Mouse (Mus musculus) megakaryocyte, embryonic 14.5 days (primary cell): Measurements from ENCODE around the gene Phactr3. TPM values are rescaled to one million over a fixed set of nuclear protein-coding genes. Genes with fewer than 3 reads are reported as not detected.

ENCODE experiments used
- H3K27me3 ChIP-seq: replicated peaks from 2 replicates; pipeline ENCODE3; 2012; ENCODE audit warnings: inconsistent platforms
- H3K36me3 ChIP-seq: replicated peaks from 2 replicates; pipeline ENCODE3; 2012; ENCODE audit warnings: low read length, inconsistent platforms, mixed read lengths
- H3K4me1 ChIP-seq: 2 replicates; pipeline ENCODE4 v1.6.1; 2012; ENCODE audit warnings: inconsistent platforms
- H3K4me3 ChIP-seq: replicated peaks from 2 replicates; pipeline ENCODE3; 2012; ENCODE audit warnings: moderate library complexity, mild to moderate bottlenecking, inconsistent platforms
- H3K9me3 ChIP-seq: 2 replicates; pipeline ENCODE4 v1.6.1; 2012; ENCODE audit warnings: inconsistent platforms
- FLI1 ChIP-seq: IDR thresholded peaks from 2 replicates; pipeline ENCODE4 v1.6.1; 2012; ENCODE audit warnings: low read length, inconsistent platforms, mixed read lengths
- GATA1 ChIP-seq: IDR thresholded peaks from 3 replicates; pipeline ENCODE4 v1.6.1; 2012; ENCODE audit warnings: mixed read lengths, low read length, inconsistent platforms, borderline replicate concordance
- polyA plus RNA-seq: library from polyadenylated mRNA; stranded (reverse); fragments of >175 nt; gene quantifications from 2 replicates; pipeline ENCODE4 v1.2.3, GENCODE M21; 2012; ENCODE audit warnings: low replicate concordance; ENCODE audit not compliant: insufficient read depth

Phactr3 gene
- polyA plus RNA-seq, 1 experiment: 1.2 TPM

DNA sequence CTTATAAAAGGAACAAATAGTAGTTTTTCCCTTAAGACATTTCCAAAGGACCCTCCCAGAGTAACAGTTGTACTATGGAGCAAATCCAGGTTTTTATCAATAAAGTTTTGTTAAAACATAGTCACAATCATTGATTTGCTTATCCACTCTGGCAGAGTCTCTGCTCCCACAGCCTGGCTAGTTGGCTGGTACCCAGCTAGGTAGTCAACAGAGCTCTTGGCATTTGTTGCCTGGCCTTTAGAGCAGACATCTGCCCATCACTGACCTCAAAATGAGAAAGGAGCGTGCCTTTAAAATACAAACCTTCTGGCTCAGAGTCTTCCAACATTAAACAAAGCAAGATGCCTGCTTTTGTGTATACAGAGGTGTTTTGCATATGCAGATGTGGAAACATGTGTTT lies 126.1 kb downstream of the Phactr3 start:
- no peak overlapping the region for H3K4me3 ChIP-seq
- no peaks in the 10 kb centered on the region for H3K36me3 ChIP-seq
- TF ChIP-seq GATA1 (no peak), FLI1 (no peak)
- H3K4me1 ChIP-seq: peaks cover 50% of the 10 kb centered on the region
- peaks cover 32% of the 10 kb centered on the region for H3K27me3 ChIP-seq
- no peaks in the 10 kb centered on the region for H3K9me3 ChIP-seq

DNA sequence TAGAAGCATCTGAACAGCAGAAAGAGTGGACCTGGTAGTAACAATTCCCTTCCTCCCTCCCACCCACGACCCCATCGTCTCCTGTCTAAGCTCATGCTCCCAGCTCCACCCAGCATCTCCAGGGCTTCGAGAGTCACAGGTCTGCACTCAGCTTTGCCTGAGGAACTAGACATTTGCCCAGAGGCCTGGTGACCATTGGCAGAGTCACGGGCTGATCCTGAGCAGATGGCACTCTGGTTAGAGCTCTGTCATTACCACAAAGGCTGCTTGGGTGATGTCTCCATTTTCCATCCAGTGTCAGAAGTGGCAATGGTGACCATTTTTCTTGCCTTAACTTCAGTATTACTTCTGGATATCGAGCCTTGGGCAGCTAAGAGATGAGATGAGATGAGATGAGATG lies 127.1 kb downstream of the Phactr3 start:
- H3K4me1 ChIP-seq: peaks cover 45% of the 10 kb centered on the region
- H3K27me3 ChIP-seq: peaks cover 35% of the 10 kb centered on the region
- no peaks in the 10 kb centered on the region for H3K9me3 ChIP-seq
- H3K36me3 ChIP-seq: no peaks in the 10 kb centered on the region
- TF ChIP-seq GATA1: no peak
- no peak for TF ChIP-seq FLI1
- H3K4me3 ChIP-seq: no peak overlapping the region

GRCm38 (mm10) chr2:178246767-178247166 lies 128.0 kb downstream of the Phactr3 start:
- Histone ChIP-seq H3K4me1 (peaks cover 45% of the 10 kb centered on the region), H3K36me3 (no peaks in the 10 kb centered on the region), H3K27me3 (peaks cover 41% of the 10 kb centered on the region), H3K4me3 (no peak overlapping the region), H3K9me3 (no peaks in the 10 kb centered on the region)
- no peak for TF ChIP-seq GATA1
- TF ChIP-seq FLI1: no peak

DNA sequence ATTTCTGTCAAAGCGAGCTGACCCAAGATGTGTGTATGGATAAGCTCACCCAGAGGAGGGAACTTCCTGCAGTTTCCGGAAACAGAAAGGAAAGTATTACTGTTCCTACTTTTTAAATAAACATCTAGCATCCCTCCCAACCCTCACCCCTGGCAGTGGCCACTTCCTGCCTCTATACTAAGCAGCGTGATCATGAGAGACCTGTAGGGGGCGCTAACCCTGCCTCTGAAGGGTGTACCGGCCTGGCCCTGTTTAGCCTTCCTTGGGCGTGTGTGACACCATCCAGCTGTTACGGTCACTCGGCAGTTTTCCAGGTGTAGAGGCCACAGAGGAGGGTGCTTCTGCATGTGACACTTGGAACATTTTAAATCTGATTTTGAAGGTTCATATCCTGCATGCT lies 128.5 kb downstream of the Phactr3 start:
- Histone ChIP-seq H3K36me3 (no peaks in the 10 kb centered on the region), H3K4me1 (peaks cover 46% of the 10 kb centered on the region), H3K27me3 (peaks cover 44% of the 10 kb centered on the region), H3K9me3 (no peaks in the 10 kb centered on the region), H3K4me3 (no peak overlapping the region)
- TF ChIP-seq GATA1: no peak

DNA sequence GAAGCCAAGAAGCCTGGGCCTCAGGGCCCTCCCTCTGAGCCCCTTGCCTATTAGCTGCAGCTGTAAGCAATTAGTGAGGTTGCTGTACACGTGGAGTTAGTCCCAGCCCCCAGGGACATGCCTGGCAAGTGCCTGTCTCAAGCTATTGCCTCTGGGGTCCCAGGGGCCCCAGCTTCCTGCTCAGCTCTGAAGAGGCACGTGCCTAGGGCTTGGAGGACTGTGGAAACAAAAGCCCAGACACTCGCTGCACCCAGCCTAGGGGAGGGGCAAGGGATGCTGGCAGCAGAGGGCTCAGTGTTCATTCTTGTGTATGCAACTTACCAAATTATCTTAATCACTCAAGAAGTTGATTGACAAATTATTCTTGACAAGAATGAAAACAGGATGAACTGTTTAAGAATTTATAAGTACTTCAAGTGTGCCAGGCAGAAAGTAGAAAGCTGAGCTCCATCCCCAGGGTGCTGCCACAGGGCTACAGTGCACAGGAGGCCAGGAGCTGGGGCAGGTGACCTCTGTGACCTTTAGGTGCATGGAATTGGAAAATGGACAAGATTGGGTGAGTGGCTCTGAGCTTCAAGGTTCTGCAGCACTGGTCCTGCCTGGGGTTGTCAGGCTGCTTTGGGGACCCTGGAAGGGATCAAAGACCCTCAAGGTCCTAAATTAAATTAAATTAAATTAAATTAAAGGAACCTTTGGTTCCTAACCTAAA lies 138.5 kb downstream of the Phactr3 start:
- Histone ChIP-seq H3K9me3 (no peaks in the 10 kb centered on the region), H3K36me3 (no peaks in the 10 kb centered on the region), H3K27me3 (peaks cover 53% of the 10 kb centered on the region), H3K4me3 (no peak overlapping the region), H3K4me1 (peaks cover 38% of the 10 kb centered on the region)
- TF ChIP-seq FLI1 (no peak), GATA1 (no peak)

- Histone ChIP-seq H3K27me3 (peaks cover 47% of the 10 kb centered on the region), H3K36me3 (no peaks in the 10 kb centered on the region), H3K4me1 (peaks cover 33% of the 10 kb centered on the region), H3K9me3 (no peaks in the 10 kb centered on the region), H3K4me3 (no peak overlapping the region)
- TF ChIP-seq FLI1 (no peak), GATA1 (no peak)
Measured at GRCm38 (mm10) chr2:178257986-178258555, 139.3 kb downstream of the Phactr3 start.

DNA sequence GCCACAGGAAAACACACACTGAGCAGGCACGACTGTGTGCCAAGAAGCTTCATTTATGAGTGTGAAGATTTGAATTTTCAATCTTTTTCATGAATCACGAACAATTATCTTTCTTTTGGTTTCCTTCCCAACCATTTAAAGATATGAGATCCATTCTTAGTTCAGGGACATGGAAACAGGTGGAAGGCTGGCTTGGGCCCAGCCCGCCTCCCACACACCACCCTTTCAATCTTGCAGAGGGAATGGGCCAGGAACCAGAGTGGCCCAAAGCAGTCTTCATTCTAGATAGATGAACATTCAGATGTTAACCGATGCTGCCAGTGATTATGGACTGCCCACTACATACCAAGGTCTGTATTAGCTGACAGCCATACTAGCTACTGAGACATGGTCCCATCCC lies 144.3 kb downstream of the Phactr3 start:
- Histone ChIP-seq H3K4me1 (peaks cover 42% of the 10 kb centered on the region), H3K27me3 (peaks cover 30% of the 10 kb centered on the region)

DNA sequence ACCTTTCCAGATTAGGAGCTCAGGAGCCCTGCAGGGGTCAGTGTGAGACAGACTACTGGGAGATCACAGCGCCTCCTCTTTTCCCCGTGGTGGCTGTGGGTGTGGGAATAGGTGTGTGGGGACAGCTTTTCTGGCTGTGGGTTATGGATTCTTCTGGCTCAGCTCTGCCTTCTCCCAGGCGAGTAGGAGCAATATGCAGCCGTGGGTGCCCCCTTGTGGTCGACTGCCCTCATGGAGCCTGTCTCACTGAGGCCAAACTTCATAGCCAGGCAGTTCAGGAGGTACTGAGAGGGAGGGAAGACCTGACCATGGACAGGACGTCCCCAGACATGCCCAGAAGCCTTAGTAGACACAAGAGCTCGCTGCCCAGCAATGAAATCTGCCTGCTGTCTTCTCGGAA lies 145.6 kb downstream of the Phactr3 start:
- Histone ChIP-seq H3K4me3 (no peak overlapping the region), H3K36me3 (no peaks in the 10 kb centered on the region), H3K4me1 (peaks cover 42% of the 10 kb centered on the region), H3K27me3 (peaks cover 22% of the 10 kb centered on the region), H3K9me3 (no peaks in the 10 kb centered on the region)
- TF ChIP-seq FLI1: no peak
- TF ChIP-seq GATA1: no peak

More for the DNA sequence above, 144.3 kb downstream of the Phactr3 start:
- H3K36me3 ChIP-seq: no peaks in the 10 kb centered on the region
- H3K4me3 ChIP-seq: no peak overlapping the region
- H3K9me3 ChIP-seq: no peaks in the 10 kb centered on the region
- TF ChIP-seq GATA1: no peak
- TF ChIP-seq FLI1: no peak

GRCm38 (mm10) chr2:178265454-178265853 lies 146.7 kb downstream of the Phactr3 start:
- peaks cover 32% of the 10 kb centered on the region for H3K4me1 ChIP-seq
- H3K4me3 ChIP-seq: no peak overlapping the region
- TF ChIP-seq FLI1 (no peak), GATA1 (no peak)
- no peaks in the 10 kb centered on the region for H3K9me3 ChIP-seq
- no peaks in the 10 kb centered on the region for H3K36me3 ChIP-seq
- peaks cover 22% of the 10 kb centered on the region for H3K27me3 ChIP-seq

DNA sequence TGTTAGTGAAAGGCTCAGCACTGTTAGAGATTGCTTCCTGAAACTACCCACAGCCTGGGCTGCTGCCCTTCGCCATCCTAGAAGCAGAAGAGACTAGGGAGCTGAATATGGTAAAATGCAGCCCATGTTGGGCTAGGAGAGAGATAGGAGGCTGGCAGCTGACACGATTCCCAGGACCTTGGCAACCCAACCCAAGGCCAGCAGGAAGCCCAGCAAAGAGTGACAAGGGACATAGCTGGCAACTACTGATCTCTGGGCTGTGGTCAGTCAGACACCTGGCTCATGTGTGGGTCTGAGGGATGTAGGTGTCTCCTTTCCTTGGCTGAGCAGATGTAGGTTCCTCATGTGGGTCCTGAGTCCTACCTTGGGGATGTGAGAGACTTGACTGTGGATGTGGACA lies 152.0 kb downstream of the Phactr3 start:
- Histone ChIP-seq H3K36me3 (no peaks in the 10 kb centered on the region), H3K27me3 (peaks cover 15% of the 10 kb centered on the region), H3K4me1 (peaks cover 7% of the 10 kb centered on the region; the same call in 1 of the 2 replicates), H3K9me3 (no peaks in the 10 kb centered on the region), H3K4me3 (no peak overlapping the region)
- no peak for TF ChIP-seq FLI1
- TF ChIP-seq GATA1: no peak
